In the genomic region with DNA sequence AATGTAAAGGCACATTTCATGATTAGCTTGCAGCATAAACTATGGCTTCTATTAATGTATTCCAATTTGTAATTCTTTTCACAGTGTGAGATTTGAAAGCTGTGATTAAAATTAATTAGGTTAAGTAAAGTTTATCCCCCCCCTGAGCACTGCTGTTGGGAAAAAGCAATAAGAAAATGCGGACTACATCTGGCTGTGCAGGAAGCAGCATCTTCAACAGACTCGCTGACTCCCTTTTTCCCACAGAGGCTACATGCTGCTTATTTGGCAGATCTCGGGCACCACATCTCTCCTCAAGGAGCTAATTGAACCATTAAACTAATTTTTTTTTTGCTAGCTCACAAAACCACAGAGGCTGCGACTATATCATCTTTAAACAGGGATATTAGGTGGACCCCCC, we compare ENCODE assay signal across 20 mouse cellular contexts.
A peak's percentile ranks its signal among the peaks of the same experiment; 100 is the strongest.
DNase-seq lines count a peak whose midpoint lies in the region; ATAC-seq and TF ChIP-seq lines count a peak whose summit lies in the region.
"Had no signal": no experiment of that assay in that cellular context is flagged by ENCODE, and none has a peak within 500 bp of the region (broad histone marks: within the 10 kb centered on the region; RNA-seq: fewer than 3 reads in every experiment).

No protein-coding gene starts in this region.

- no peak for ATAC-seq in forebrain, embryonic 14.5 days
- ATAC-seq in forebrain, embryonic 11.5 days (replicated peaks; ENCODE audit: low FRiP score): no peak
- no peak for ATAC-seq in midbrain, embryonic 14.5 days (ENCODE audit: low FRiP score, low TSS enrichment)
- no peak for ATAC-seq in midbrain, embryonic 11.5 days (ENCODE audit: low FRiP score)
- peak; percentile 83 for ATAC-seq in neural tube, embryonic 14.5 days (ENCODE audit: low read depth)
- ATAC-seq: liver, embryonic 12.5 days had no signal

- no peak overlapping the region for H3K4me3 ChIP-seq in forebrain, embryonic 14.5 days (ENCODE audit: low read depth, low read length)
- no peak overlapping the region for H3K4me3 ChIP-seq in forebrain, embryonic 11.5 days (ENCODE audit: low read depth, low read length)
- H3K4me3 ChIP-seq in midbrain, embryonic 14.5 days (replicated peaks; ENCODE audit: low read depth, low read length): no peak overlapping the region
- no peak overlapping the region for H3K4me3 ChIP-seq in midbrain, embryonic 11.5 days (ENCODE audit: low read depth, low read length)
- no peak overlapping the region for H3K4me3 ChIP-seq in neural tube, embryonic 14.5 days (ENCODE audit: low read depth, low read length)
- H3K4me3 ChIP-seq: heart, embryonic 12.5 days; limb, embryonic 13.5 days; liver, embryonic 12.5 days had no signal

- H3K27ac ChIP-seq in forebrain, embryonic 14.5 days (ENCODE audit: low read depth, low read length): no peak overlapping the region
- H3K27ac ChIP-seq in forebrain, embryonic 11.5 days (ENCODE audit: low read depth, low read length): no peak overlapping the region
- 0 out of 2 replicates have a peak overlapping the region, but pooled peaks have one; percentile 2 for H3K27ac ChIP-seq in midbrain, embryonic 14.5 days (replicated peaks; ENCODE audit: low read depth, low read length)
- H3K27ac ChIP-seq in midbrain, embryonic 11.5 days (ENCODE audit: low read depth, low read length): no peak overlapping the region
- H3K27ac ChIP-seq in neural tube, embryonic 14.5 days (ENCODE audit: low read depth, low read length): no peak overlapping the region
- H3K27ac ChIP-seq: limb, embryonic 13.5 days; liver, embryonic 12.5 days had no signal

- no peak for TF ChIP-seq CTCF in brain, embryonic 14.5 days (IDR thresholded peaks at IDR 0.05; ENCODE audit: borderline replicate concordance, extremely low read depth, insufficient read depth, insufficient read length)

- H3K9me3 ChIP-seq in forebrain, embryonic 14.5 days (replicated peaks; ENCODE audit: control insufficient read depth, low read length): no peaks in the 10 kb centered on the region
- no peaks in the 10 kb centered on the region for H3K9me3 ChIP-seq in forebrain, embryonic 11.5 days (ENCODE audit: control insufficient read depth, low read length)
- no peaks in the 10 kb centered on the region for H3K9me3 ChIP-seq in midbrain, embryonic 14.5 days (ENCODE audit: control insufficient read depth, low read length)
- H3K9me3 ChIP-seq in midbrain, embryonic 11.5 days (ENCODE audit: control insufficient read depth, low read length): no peaks in the 10 kb centered on the region
- H3K9me3 ChIP-seq in neural tube, embryonic 14.5 days (ENCODE audit: control insufficient read depth, low read length): no peaks in the 10 kb centered on the region
- H3K9me3 ChIP-seq: heart, embryonic 12.5 days; limb, embryonic 13.5 days; liver, embryonic 12.5 days had no signal

- no peaks in the 10 kb centered on the region for H3K4me1 ChIP-seq in forebrain, embryonic 14.5 days (ENCODE audit: control insufficient read depth, insufficient read depth, low read length)
- H3K4me1 ChIP-seq in forebrain, embryonic 11.5 days (replicated peaks; ENCODE audit: control insufficient read depth, insufficient read depth, low read length): peaks cover 3% of the 10 kb centered on the region; the same call in 1 of the 2 replicates
- H3K4me1 ChIP-seq in midbrain, embryonic 14.5 days (ENCODE audit: control insufficient read depth, insufficient read depth, low read length): no peaks in the 10 kb centered on the region
- peaks cover 4% of the 10 kb centered on the region; the same call in 1 of the 2 replicates for H3K4me1 ChIP-seq in midbrain, embryonic 11.5 days (ENCODE audit: control insufficient read depth, insufficient read depth, low read length)
- 0 out of 2 replicates have a peak, but pooled peaks cover 4% of the 10 kb centered on the region for H3K4me1 ChIP-seq in neural tube, embryonic 14.5 days (ENCODE audit: control insufficient read depth, insufficient read depth, low read length)
- H3K4me1 ChIP-seq: heart, embryonic 12.5 days had no signal

- no peak overlapping the region for H3K9ac ChIP-seq in forebrain, embryonic 14.5 days (ENCODE audit: low read length)
- no peak overlapping the region for H3K9ac ChIP-seq in forebrain, embryonic 11.5 days (ENCODE audit: low read length)
- H3K9ac ChIP-seq in midbrain, embryonic 14.5 days (replicated peaks; ENCODE audit: low read length): no peak overlapping the region
- no peak overlapping the region for H3K9ac ChIP-seq in midbrain, embryonic 11.5 days (ENCODE audit: low read length)
- H3K9ac ChIP-seq in neural tube, embryonic 14.5 days (replicated peaks; ENCODE audit: low read depth, low read length): no peak overlapping the region
- H3K9ac ChIP-seq: heart, embryonic 12.5 days; limb, embryonic 13.5 days; liver, embryonic 12.5 days had no signal

- 27% methylated on average over 4 of the region's 4 CpGs for WGBS in forebrain, embryonic 14.5 days
- WGBS in forebrain, embryonic 11.5 days: 49% methylated on average over 4 of the region's 4 CpGs
- WGBS in midbrain, embryonic 14.5 days: 51% methylated on average over 4 of the region's 4 CpGs
- WGBS in midbrain, embryonic 11.5 days: 72% methylated on average over 4 of the region's 4 CpGs
- WGBS in neural tube, embryonic 14.5 days: 32% methylated on average over 4 of the region's 4 CpGs

- DNase-seq in forebrain, embryonic 14.5 days (ENCODE audit: low spot score): peak; percentile 49
- DNase-seq in forebrain, embryonic 11.5 days (ENCODE audit: low spot score): no peak
- DNase-seq in midbrain, embryonic 14.5 days: peak; percentile 47
- DNase-seq in midbrain, embryonic 11.5 days (ENCODE audit: low spot score, missing footprints): no peak
- DNase-seq in brain, embryonic 14.5 days (ENCODE audit: low read depth): peak; percentile 70
- no peak for DNase-seq in frontal cortex, adult 2 months (ENCODE audit: extremely low spot score in 1 of 2, low spot score in 1 of 2)
- DNase-seq: adrenal gland, postnatal 14 days; cerebellum, adult 9-10 months; gastrocnemius, postnatal 10 days; heart, postnatal 10 days; kidney, adult 11 months; kidney, postnatal 4 days; lung, adult 18-20 months; lung, postnatal 10 days; thymus, adult 18-20 months; thymus, postnatal 4 days had no signal

- no peak for TF ChIP-seq POLR2A in brain, embryonic 14.5 days (IDR thresholded peaks at IDR 0.05; ENCODE audit: borderline replicate concordance, extremely low read depth, insufficient read depth, insufficient read length, poor library complexity, severe bottlenecking)

- no peaks in the 10 kb centered on the region for H3K36me3 ChIP-seq in forebrain, embryonic 14.5 days (ENCODE audit: control insufficient read depth, insufficient read depth, low read length)
- H3K36me3 ChIP-seq in forebrain, embryonic 11.5 days (ENCODE audit: control insufficient read depth, insufficient read depth, low read length): no peaks in the 10 kb centered on the region
- no peaks in the 10 kb centered on the region for H3K36me3 ChIP-seq in midbrain, embryonic 14.5 days (ENCODE audit: control insufficient read depth, insufficient read depth, low read length)
- no peaks in the 10 kb centered on the region for H3K36me3 ChIP-seq in midbrain, embryonic 11.5 days (ENCODE audit: control insufficient read depth, insufficient read depth, low read length)
- no peaks in the 10 kb centered on the region for H3K36me3 ChIP-seq in neural tube, embryonic 14.5 days (ENCODE audit: control insufficient read depth, insufficient read depth, low read length)
- H3K36me3 ChIP-seq: heart, embryonic 12.5 days; limb, embryonic 13.5 days; liver, embryonic 12.5 days had no signal

- H3K4me2 ChIP-seq in forebrain, embryonic 14.5 days (ENCODE audit: low read length): no peak overlapping the region
- no peak overlapping the region for H3K4me2 ChIP-seq in forebrain, embryonic 11.5 days (ENCODE audit: low read depth, low read length, severe bottlenecking)
- no peak overlapping the region for H3K4me2 ChIP-seq in midbrain, embryonic 14.5 days (ENCODE audit: low read length)
- H3K4me2 ChIP-seq in midbrain, embryonic 11.5 days: no peak overlapping the region
- no peak overlapping the region for H3K4me2 ChIP-seq in neural tube, embryonic 14.5 days (ENCODE audit: low read depth, low read length)
- H3K4me2 ChIP-seq: heart, embryonic 12.5 days; limb, embryonic 13.5 days; liver, embryonic 12.5 days had no signal

- H3K27me3 ChIP-seq in forebrain, embryonic 14.5 days (replicated peaks; ENCODE audit: control insufficient read depth, insufficient read depth, low read length): no peaks in the 10 kb centered on the region
- no peaks in the 10 kb centered on the region for H3K27me3 ChIP-seq in forebrain, embryonic 11.5 days (ENCODE audit: control insufficient read depth, insufficient read depth, low read length)
- H3K27me3 ChIP-seq in midbrain, embryonic 14.5 days (ENCODE audit: control insufficient read depth, insufficient read depth, low read length): no peaks in the 10 kb centered on the region
- no peaks in the 10 kb centered on the region for H3K27me3 ChIP-seq in midbrain, embryonic 11.5 days (ENCODE audit: control insufficient read depth, insufficient read depth, low read length)
- H3K27me3 ChIP-seq in neural tube, embryonic 14.5 days (ENCODE audit: control insufficient read depth, insufficient read depth, low read length): no peaks in the 10 kb centered on the region
- H3K27me3 ChIP-seq: limb, embryonic 13.5 days; liver, embryonic 12.5 days had no signal

Comparison
In these comparisons a context has a peak if more than half of its experiments do, and no peak if none do; other contexts are left out.
1. DNase-seq: peak in forebrain, embryonic 14.5 days (single experiment), midbrain, embryonic 14.5 days (single experiment) and brain, embryonic 14.5 days (single experiment); none in forebrain, embryonic 11.5 days (single experiment), midbrain, embryonic 11.5 days (single experiment) and frontal cortex, adult 2 months (0 of 2).